Mouse (Mus musculus): ENCODE data around the gene Ppp2r1a.

DNA sequence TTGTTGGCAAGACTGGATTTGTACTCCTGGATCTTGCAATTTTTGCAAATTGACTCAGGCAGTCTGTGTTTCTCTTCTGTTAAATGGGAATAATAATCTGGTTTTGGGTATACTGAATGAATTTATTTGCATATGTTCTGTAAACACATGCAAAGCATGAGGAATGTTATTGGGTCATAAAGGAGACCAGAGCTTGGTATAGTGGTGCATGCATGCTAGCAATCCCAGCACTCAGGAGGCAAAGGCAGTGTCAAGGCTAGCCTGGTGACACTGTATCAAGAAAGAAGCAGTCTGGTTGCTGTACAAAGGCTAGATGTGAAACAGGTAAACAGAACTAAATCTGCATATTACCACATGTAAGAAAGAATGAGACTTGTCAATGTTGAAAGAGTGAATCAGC is 1.5 kb downstream of the Ppp2r1a start:
- TF ChIP-seq POLR2A (IDR thresholded peaks at IDR 0.05; ENCODE audit: extremely low read depth, insufficient read depth, low read length) (no peak), CTCF (IDR thresholded peaks at IDR 0.05; ENCODE audit: extremely low read depth, insufficient read depth, low read length) (no peak)

Measured in cortical plate, adult 2 months (tissue).